In the genomic region with DNA sequence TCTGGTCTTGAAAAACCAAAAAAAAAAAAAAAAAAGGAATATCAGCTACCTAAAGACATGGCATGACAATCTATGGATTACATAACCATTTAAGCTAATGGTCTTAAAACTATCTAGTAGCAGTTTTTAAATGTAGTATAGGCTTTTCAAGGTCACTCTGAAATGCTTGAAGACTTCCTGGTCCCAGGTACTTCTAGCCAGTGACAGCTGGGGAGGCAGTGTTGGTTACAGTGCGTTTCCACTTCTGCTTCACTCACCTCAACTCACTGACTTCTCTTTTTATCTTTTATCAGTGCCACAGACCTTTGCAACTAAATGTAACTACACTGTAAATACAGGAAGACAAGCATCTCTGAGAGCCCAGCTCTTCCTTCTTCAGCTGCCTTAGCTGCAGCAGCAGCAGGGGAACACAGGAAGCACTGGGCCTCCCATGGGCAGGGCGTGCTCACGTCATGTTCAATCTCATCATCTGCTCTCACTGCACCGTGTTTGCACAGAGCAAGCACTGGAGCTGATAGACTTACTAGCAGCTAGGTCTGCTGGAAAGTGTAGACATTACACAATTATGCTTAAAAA, we compare ENCODE assay signal across 1 mouse cellular context.
A peak's percentile ranks its signal among the peaks of the same experiment; 100 is the strongest.
TF ChIP-seq lines count a peak whose summit lies in the region.

No protein-coding gene starts in this region.

TF ChIP-seq in MEL, 35 proteins besides CTCF, POLR2A, EP300 and RAD21 (continued from another document):
- peak; percentile 25; the same call in 1 of the 2 replicates for TF ChIP-seq NRF1 (IDR thresholded peaks at IDR 0.05; ENCODE audit: insufficient read depth, low read depth, low read length, poor library complexity, severe bottlenecking)
- no peak for TF ChIP-seq HCFC1 (IDR thresholded peaks at IDR 0.05; ENCODE audit: low read depth, low read length)
- peak; percentile 71 for TF ChIP-seq GATA1 (IDR thresholded peaks at IDR 0.05; ENCODE audit: low read depth, low read length)
- peak; percentile 51 for TF ChIP-seq RCOR1 (IDR thresholded peaks at IDR 0.05; ENCODE audit: low read depth, low read length)
- TF ChIP-seq MYC (IDR thresholded peaks at IDR 0.05; ENCODE audit: low read depth, low read length): no peak
- TF ChIP-seq TCF12 (IDR thresholded peaks at IDR 0.05; ENCODE audit: low read depth, low read length): 0 out of 2 replicates have a peak, but pooled peaks have one; percentile 23
- peak; percentile 67 for TF ChIP-seq ETS1 (IDR thresholded peaks at IDR 0.05; ENCODE audit: low read depth, low read length)
- TF ChIP-seq NELFE (IDR thresholded peaks at IDR 0.05; ENCODE audit: low read depth, low read length): no peak
- TF ChIP-seq USF2 (IDR thresholded peaks at IDR 0.05; ENCODE audit: borderline replicate concordance in 1 of 2, insufficient read depth in 1 of 2, low read depth in 1 of 2, low read length in 2 of 2): no peak
